ENCODE assay signal across 23 mouse cellular contexts in genomic region chr10:58618501-58619216, GRCm38 (mm10). TPM values are rescaled to one million over a fixed set of nuclear protein-coding genes. Genes with fewer than 3 reads are reported as not detected.
DNase-seq lines count a peak whose midpoint lies in the region; ATAC-seq lines count a peak whose summit lies in the region.
"Had no signal": no experiment of that assay in that cellular context is flagged by ENCODE, and none has a peak within 500 bp of the region (broad histone marks: within the 10 kb centered on the region; RNA-seq: fewer than 3 reads in every experiment).

No protein-coding gene starts in this region.

- 0 out of 2 replicates have a peak, but pooled peaks cover 6% of the 10 kb centered on the region for H3K4me1 ChIP-seq in hindbrain, embryonic 15.5 days (replicated peaks)
- H3K4me1 ChIP-seq in hindbrain, embryonic 11.5 days (replicated peaks; ENCODE audit: control insufficient read depth, insufficient read depth, low read length): no peaks in the 10 kb centered on the region
- peaks cover 10% of the 10 kb centered on the region for H3K4me1 ChIP-seq in heart, embryonic 12.5 days (replicated peaks)
- H3K4me1 ChIP-seq: forebrain, embryonic 10.5 days; limb, embryonic 10.5 days; midbrain, embryonic 12.5 days had no signal

- 0 out of 2 replicates have a peak, but pooled peaks have one; percentile 11 for ATAC-seq in hindbrain, embryonic 15.5 days (ENCODE audit: low FRiP score, low read depth)
- no peak for ATAC-seq in hindbrain, embryonic 11.5 days (ENCODE audit: low FRiP score)
- no peak for ATAC-seq in monocyte, adult 5-6 weeks (replicated peaks; ENCODE audit: insufficient number of reproducible peaks, low FRiP score, low TSS enrichment, poor library complexity, severe bottlenecking)
- no peak for ATAC-seq in heart, embryonic 12.5 days (ENCODE audit: insufficient number of reproducible peaks, low FRiP score)
- ATAC-seq: liver, postnatal 0 days had no signal

- no peak overlapping the region for H3K4me3 ChIP-seq in hindbrain, embryonic 15.5 days
- H3K4me3 ChIP-seq in hindbrain, embryonic 11.5 days (ENCODE audit: low read depth, low read length): no peak overlapping the region
- no peak overlapping the region for H3K4me3 ChIP-seq in heart, embryonic 12.5 days
- H3K4me3 ChIP-seq: forebrain, embryonic 10.5 days; gastrocnemius, adult 2 months; heart, embryonic 15.5 days; limb, embryonic 10.5 days; midbrain, embryonic 12.5 days; myocyte had no signal

- no peak overlapping the region for H3K9ac ChIP-seq in hindbrain, embryonic 15.5 days
- no peak overlapping the region for H3K9ac ChIP-seq in hindbrain, embryonic 11.5 days (ENCODE audit: low read depth, low read length)
- no peak overlapping the region for H3K9ac ChIP-seq in heart, embryonic 12.5 days
- H3K9ac ChIP-seq: heart, embryonic 15.5 days; liver, postnatal 0 days; midbrain, embryonic 12.5 days had no signal

- no peaks in the 10 kb centered on the region for H3K27me3 ChIP-seq in hindbrain, embryonic 15.5 days
- H3K27me3 ChIP-seq in hindbrain, embryonic 11.5 days (ENCODE audit: control insufficient read depth, insufficient read depth, low read length): no peaks in the 10 kb centered on the region
- H3K27me3 ChIP-seq in heart, embryonic 12.5 days (replicated peaks): peaks cover 2% of the 10 kb centered on the region; the same call in 1 of the 2 replicates
- H3K27me3 ChIP-seq: heart, embryonic 15.5 days; midbrain, embryonic 12.5 days had no signal

- no peak for DNase-seq in hindbrain, embryonic 11.5 days (ENCODE audit: low spot score)
- DNase-seq in testis, postnatal 14 days (ENCODE audit: low spot score): peak; percentile 25
- DNase-seq in testis, postnatal 10 days (ENCODE audit: low spot score): no peak
- DNase-seq in cerebellum, postnatal 14 days: peak; percentile 93 to 94
- DNase-seq in heart, adult 11 months: no peak
- DNase-seq: adrenal gland, postnatal 10 days; gastrocnemius, adult 2 months; heart, adult 18-20 months; heart, postnatal 4 days; kidney, adult 8-10 months; kidney, postnatal 25 days; liver, postnatal 0 days; right cerebral cortex, postnatal 25 days; thymus, adult 2 months had no signal

- H3K4me2 ChIP-seq in hindbrain, embryonic 15.5 days: no peak overlapping the region
- no peak overlapping the region for H3K4me2 ChIP-seq in hindbrain, embryonic 11.5 days (replicated peaks; ENCODE audit: low read depth, low read length)
- no peak overlapping the region for H3K4me2 ChIP-seq in heart, embryonic 12.5 days
- H3K4me2 ChIP-seq: heart, embryonic 15.5 days; midbrain, embryonic 12.5 days had no signal

- H3K36me3 ChIP-seq in hindbrain, embryonic 15.5 days: no peaks in the 10 kb centered on the region
- H3K36me3 ChIP-seq in hindbrain, embryonic 11.5 days (ENCODE audit: control insufficient read depth, insufficient read depth, low read length): no peaks in the 10 kb centered on the region
- no peaks in the 10 kb centered on the region for H3K36me3 ChIP-seq in heart, embryonic 12.5 days
- H3K36me3 ChIP-seq: forebrain, embryonic 10.5 days; heart, embryonic 15.5 days; limb, embryonic 10.5 days; midbrain, embryonic 12.5 days had no signal

- H3K9me3 ChIP-seq in hindbrain, embryonic 15.5 days: no peaks in the 10 kb centered on the region
- H3K9me3 ChIP-seq in hindbrain, embryonic 11.5 days (ENCODE audit: control insufficient read depth, low read length): no peaks in the 10 kb centered on the region
- no peaks in the 10 kb centered on the region for H3K9me3 ChIP-seq in heart, embryonic 12.5 days (replicated peaks)
- H3K9me3 ChIP-seq: heart, embryonic 15.5 days; limb, embryonic 10.5 days; midbrain, embryonic 12.5 days had no signal

- WGBS in hindbrain, embryonic 15.5 days: 83% methylated on average over 17 of the region's 17 CpGs
- 91% methylated on average over 17 of the region's 17 CpGs for WGBS in hindbrain, embryonic 11.5 days
- WGBS in heart, embryonic 12.5 days: 86% methylated on average over 17 of the region's 17 CpGs

- no peak overlapping the region for H3K27ac ChIP-seq in hindbrain, embryonic 15.5 days (replicated peaks)
- H3K27ac ChIP-seq in hindbrain, embryonic 11.5 days (ENCODE audit: low read depth, low read length): no peak overlapping the region
- no peak overlapping the region for H3K27ac ChIP-seq in heart, embryonic 12.5 days (ENCODE audit: poor library complexity, severe bottlenecking)
- H3K27ac ChIP-seq: forebrain, embryonic 10.5 days; gastrocnemius, adult 2 months; heart, embryonic 15.5 days; limb, embryonic 10.5 days; midbrain, embryonic 12.5 days had no signal

RNA-seq across cellular contexts. Expression of gene Edar, which starts 56.8 kb away (rescaled TPM):
- polyA plus RNA-seq in hindbrain, embryonic 15.5 days (2015; fragmentation: Nextera tagmentation; extraction: Ambion mirVana): 0.05 and 0.13 TPM in 2 replicates
- polyA plus RNA-seq in hindbrain, embryonic 11.5 days (2014; fragmentation: Nextera tagmentation; extraction: Ambion mirVana): 0.11 and 0.19 TPM in 2 replicates
- not detected in 3 replicates for total RNA-seq in monocyte, adult 5-6 weeks (2017)
- not detected in 2 replicates for polyA plus RNA-seq in heart, embryonic 12.5 days (2016; fragmentation: Nextera tagmentation; extraction: Ambion mirVana)
- total RNA-seq: megakaryocyte progenitor cell, adult 5-6 weeks had no signal
- polyA plus RNA-seq: myocyte had no signal

Comparison
In these comparisons a context has a peak if more than half of its experiments do, and no peak if none do; other contexts are left out.
1. DNase-seq: peak in testis, postnatal 14 days (single experiment) and cerebellum, postnatal 14 days (2 of 2); none in hindbrain, embryonic 11.5 days (single experiment), testis, postnatal 10 days (single experiment) and heart, adult 11 months (single experiment).